Mouse (Mus musculus): ENCODE measurements at regions not wholly inside any gene's neighbourhood (a gene's known extent, or its start where the extent isn't known, plus 50 kb on each side); places are given as distances from the start of the nearest gene placed in this dataset.

DNA sequence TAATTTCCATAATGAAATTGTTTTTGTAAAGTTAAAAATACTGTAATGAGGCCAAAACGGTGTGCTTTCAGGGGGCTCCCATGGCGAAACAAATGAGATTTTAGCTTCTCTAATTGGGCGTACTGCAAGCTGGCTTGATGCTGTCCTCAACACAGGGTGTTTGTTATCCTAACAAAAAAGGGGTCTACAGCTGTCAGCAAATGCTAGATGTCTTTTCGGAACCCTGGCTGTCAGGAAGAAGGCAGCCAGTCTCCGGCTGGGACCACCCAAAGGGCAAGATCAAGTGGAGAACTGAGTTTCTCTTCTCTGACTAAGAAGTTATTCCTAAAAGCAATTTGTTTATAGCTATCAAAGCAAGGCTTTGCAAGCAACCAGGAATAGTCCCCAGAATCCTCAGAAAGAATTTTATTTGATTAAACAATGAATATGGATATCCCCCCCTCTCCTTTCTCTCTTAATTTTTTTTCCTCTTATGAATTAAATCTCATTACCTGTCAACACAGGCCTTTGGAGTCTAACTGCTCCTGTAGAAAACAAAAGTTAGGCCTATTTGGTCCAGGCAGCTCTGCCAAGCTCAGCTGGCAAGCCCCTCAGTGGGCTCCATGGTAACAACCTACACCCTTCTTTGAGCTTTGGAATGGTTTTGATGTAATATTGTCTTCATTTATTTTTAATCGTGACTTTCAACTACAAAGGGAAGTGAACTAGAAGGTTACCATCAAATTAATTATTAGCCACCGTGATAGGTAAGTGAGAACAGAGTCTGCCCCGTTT lies 283.4 kb downstream of the Nedd1 start:
- peak; percentile 69; the same call in 1 of the 2 replicates for ATAC-seq
- no peak overlapping the region for H3K4me3 ChIP-seq (ENCODE audit: low read length)
- H3K4me1 ChIP-seq (ENCODE audit: control insufficient read depth, insufficient read depth, low read depth, low read length), result peaks cover 5% of the 10 kb centered on the region; the same call in 1 of the 2 replicates
- no peaks in the 10 kb centered on the region for H3K36me3 ChIP-seq (ENCODE audit: control insufficient read depth, insufficient read depth, low read length)
- H3K27me3 ChIP-seq (replicated peaks; ENCODE audit: control insufficient read depth, insufficient read depth, low read length), result no peaks in the 10 kb centered on the region; the same call in 1 of the 2 replicates
- no peak overlapping the region for H3K9ac ChIP-seq (ENCODE audit: low read depth, low read length)
- no peak overlapping the region for H3K27ac ChIP-seq (ENCODE audit: low read depth, low read length)
- no peaks in the 10 kb centered on the region for H3K9me3 ChIP-seq (ENCODE audit: control insufficient read depth, low read length)
- WGBS, result 23% methylated on average over 8 of the region's 8 CpGs
- no peak overlapping the region for H3K4me2 ChIP-seq (ENCODE audit: low read length)

DNA sequence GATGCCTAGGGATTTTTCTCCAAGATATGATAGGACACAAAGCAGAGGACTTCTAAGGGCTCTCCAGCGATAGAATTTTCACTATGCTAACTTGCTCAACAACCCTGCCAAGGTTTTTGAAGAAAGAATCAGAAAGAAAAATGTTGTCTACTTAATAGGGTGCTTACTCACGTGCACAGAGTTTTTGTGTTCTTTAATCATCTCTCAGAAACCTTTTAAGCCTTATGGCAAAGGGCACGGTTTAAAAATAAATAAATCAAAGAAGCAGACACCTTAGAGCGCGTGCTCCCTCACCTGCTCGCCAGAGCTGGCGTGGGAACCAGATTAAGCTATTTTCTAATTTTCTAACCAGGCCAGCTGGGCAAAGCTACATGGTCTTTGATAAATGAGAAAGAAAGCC lies 293.0 kb downstream of the Nedd1 start:
- Histone ChIP-seq H3K27me3 (replicated peaks; ENCODE audit: control insufficient read depth, insufficient read depth, low read length) (no peaks in the 10 kb centered on the region), H3K9me3 (ENCODE audit: control insufficient read depth, low read length) (no peaks in the 10 kb centered on the region), H3K27ac (ENCODE audit: low read depth, low read length) (no peak overlapping the region), H3K36me3 (ENCODE audit: control insufficient read depth, insufficient read depth, low read length) (no peaks in the 10 kb centered on the region), H3K4me2 (ENCODE audit: low read length) (no peak overlapping the region), H3K4me3 (ENCODE audit: low read length) (no peak overlapping the region), H3K9ac (ENCODE audit: low read depth, low read length) (no peak overlapping the region), H3K4me1 (ENCODE audit: control insufficient read depth, insufficient read depth, low read depth, low read length) (no peaks in the 10 kb centered on the region)
- no peak for ATAC-seq
- 54% methylated on average over 7 of the region's 7 CpGs for WGBS

DNA sequence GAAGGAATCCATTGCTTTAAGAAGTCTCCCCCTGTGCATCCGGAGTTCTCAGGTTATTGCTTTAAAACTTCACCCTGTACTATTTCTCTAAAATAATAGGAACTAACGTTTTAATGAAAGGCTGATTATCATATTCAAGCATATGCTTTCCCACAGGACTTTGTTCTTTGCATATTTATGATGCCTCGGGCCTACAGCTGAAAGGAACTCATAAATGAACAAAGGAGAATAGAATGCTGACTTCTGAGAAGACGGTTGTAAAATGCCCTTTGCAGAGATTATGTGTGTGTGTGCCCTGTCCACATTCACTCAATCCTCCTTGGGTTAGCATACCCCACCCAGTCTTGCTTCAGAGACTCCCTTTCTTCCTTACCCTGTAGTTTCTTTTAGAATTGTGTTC lies 294.2 kb downstream of the Nedd1 start:
- no peak for ATAC-seq
- Histone ChIP-seq H3K4me3 (ENCODE audit: low read length) (no peak overlapping the region), H3K9me3 (ENCODE audit: control insufficient read depth, low read length) (no peaks in the 10 kb centered on the region), H3K4me2 (ENCODE audit: low read length) (no peak overlapping the region), H3K4me1 (ENCODE audit: control insufficient read depth, insufficient read depth, low read depth, low read length) (no peaks in the 10 kb centered on the region), H3K9ac (ENCODE audit: low read depth, low read length) (no peak overlapping the region), H3K36me3 (ENCODE audit: control insufficient read depth, insufficient read depth, low read length) (no peaks in the 10 kb centered on the region), H3K27ac (ENCODE audit: low read depth, low read length) (no peak overlapping the region), H3K27me3 (replicated peaks; ENCODE audit: control insufficient read depth, insufficient read depth, low read length) (no peaks in the 10 kb centered on the region)
- WGBS, result 18% methylated on average over 4 of the region's 4 CpGs

DNA sequence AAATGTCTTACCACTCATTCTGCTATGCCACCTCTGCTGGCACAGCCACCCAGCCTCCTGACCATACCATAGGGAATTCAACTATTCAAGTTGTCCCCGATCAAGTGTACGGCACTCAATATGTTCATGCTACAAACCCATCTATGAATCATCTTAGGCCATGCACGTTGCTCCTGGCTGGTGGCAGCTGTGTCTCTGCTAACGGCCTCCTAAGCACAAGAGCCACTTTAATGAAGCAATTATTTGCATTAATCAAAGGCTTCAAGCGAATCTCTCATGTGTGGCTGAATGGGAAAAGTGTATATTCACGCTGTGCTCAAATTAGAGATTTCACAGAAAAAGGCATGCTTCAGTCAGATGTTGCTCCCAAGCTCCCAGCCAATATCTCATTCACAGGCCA lies 295.8 kb downstream of the Nedd1 start:
- Histone ChIP-seq H3K27me3 (replicated peaks; ENCODE audit: control insufficient read depth, insufficient read depth, low read length) (no peaks in the 10 kb centered on the region), H3K27ac (ENCODE audit: low read depth, low read length) (no peak overlapping the region), H3K4me1 (ENCODE audit: control insufficient read depth, insufficient read depth, low read depth, low read length) (no peaks in the 10 kb centered on the region), H3K9me3 (ENCODE audit: control insufficient read depth, low read length) (no peaks in the 10 kb centered on the region), H3K4me2 (ENCODE audit: low read length) (no peak overlapping the region), H3K4me3 (ENCODE audit: low read length) (no peak overlapping the region), H3K9ac (ENCODE audit: low read depth, low read length) (no peak overlapping the region), H3K36me3 (ENCODE audit: control insufficient read depth, insufficient read depth, low read length) (no peaks in the 10 kb centered on the region)
- no peak for ATAC-seq
- 34% methylated on average over 6 of the region's 6 CpGs for WGBS

DNA sequence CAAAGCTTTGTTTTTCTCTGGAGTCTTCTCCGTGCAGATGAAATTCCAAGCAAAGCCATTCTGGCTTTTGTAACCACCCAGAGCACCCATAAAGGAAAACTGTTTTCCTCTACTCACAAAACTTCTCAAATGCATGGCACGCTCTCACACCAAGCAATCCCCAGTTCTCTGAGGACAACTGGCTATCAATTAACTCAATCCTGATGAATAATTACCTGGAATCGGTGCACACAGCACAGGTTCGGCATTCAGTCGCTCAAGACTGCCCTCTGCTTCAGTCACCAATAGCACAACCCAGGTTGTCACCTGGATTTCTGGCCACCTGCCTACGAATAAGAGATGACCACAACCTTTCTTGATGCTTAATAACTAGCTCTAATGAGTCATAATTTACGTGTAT lies 309.5 kb downstream of the Nedd1 start:
- H3K36me3 ChIP-seq (ENCODE audit: control insufficient read depth, insufficient read depth, low read length), result no peaks in the 10 kb centered on the region
- H3K9ac ChIP-seq (ENCODE audit: low read depth, low read length), result no peak overlapping the region
- H3K4me3 ChIP-seq (ENCODE audit: low read length), result no peak overlapping the region
- H3K4me1 ChIP-seq (ENCODE audit: control insufficient read depth, insufficient read depth, low read depth, low read length), result no peaks in the 10 kb centered on the region
- no peaks in the 10 kb centered on the region for H3K9me3 ChIP-seq (ENCODE audit: control insufficient read depth, low read length)
- H3K27ac ChIP-seq (ENCODE audit: low read depth, low read length), result no peak overlapping the region
- no peaks in the 10 kb centered on the region for H3K27me3 ChIP-seq (replicated peaks; ENCODE audit: control insufficient read depth, insufficient read depth, low read length)
- H3K4me2 ChIP-seq (ENCODE audit: low read length), result no peak overlapping the region
- ATAC-seq, result no peak
- WGBS, result 85% methylated on average over 7 of the region's 7 CpGs

DNA sequence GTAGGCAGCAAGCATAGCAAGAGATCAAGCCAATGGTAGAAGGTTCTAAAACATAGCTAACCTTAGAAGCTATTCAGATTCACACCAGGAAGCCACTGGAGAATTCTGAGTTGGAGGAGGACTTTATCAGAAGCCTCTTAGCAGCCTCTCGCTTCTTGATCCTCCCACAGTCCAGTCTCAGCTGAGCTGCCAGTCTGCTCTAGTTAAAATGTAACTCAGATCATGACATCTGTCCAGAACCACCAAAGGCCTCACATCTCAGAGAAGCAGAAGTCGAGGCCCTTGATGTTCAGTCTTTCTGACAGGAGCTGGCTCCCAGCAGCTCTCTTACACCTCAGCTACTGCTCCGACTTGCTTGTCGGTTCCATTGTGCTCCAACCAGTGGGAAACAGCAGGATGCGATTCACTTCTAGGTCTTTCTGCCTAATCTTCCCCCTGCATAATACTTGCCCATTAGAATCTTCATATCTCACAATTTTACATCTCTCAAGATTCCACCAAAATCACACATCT lies 311.4 kb downstream of the Nedd1 start:
- H3K36me3 ChIP-seq (ENCODE audit: control insufficient read depth, insufficient read depth, low read length), result no peaks in the 10 kb centered on the region
- ATAC-seq, result no peak
- H3K4me2 ChIP-seq (ENCODE audit: low read length), result no peak overlapping the region
- H3K4me1 ChIP-seq (ENCODE audit: control insufficient read depth, insufficient read depth, low read depth, low read length), result no peaks in the 10 kb centered on the region
- no peaks in the 10 kb centered on the region for H3K9me3 ChIP-seq (ENCODE audit: control insufficient read depth, low read length)
- no peak overlapping the region for H3K4me3 ChIP-seq (ENCODE audit: low read length)
- no peak overlapping the region for H3K9ac ChIP-seq (ENCODE audit: low read depth, low read length)
- H3K27ac ChIP-seq (ENCODE audit: low read depth, low read length), result no peak overlapping the region
- H3K27me3 ChIP-seq (replicated peaks; ENCODE audit: control insufficient read depth, insufficient read depth, low read length), result no peaks in the 10 kb centered on the region
- 57% methylated on average over 5 of the region's 5 CpGs for WGBS

DNA sequence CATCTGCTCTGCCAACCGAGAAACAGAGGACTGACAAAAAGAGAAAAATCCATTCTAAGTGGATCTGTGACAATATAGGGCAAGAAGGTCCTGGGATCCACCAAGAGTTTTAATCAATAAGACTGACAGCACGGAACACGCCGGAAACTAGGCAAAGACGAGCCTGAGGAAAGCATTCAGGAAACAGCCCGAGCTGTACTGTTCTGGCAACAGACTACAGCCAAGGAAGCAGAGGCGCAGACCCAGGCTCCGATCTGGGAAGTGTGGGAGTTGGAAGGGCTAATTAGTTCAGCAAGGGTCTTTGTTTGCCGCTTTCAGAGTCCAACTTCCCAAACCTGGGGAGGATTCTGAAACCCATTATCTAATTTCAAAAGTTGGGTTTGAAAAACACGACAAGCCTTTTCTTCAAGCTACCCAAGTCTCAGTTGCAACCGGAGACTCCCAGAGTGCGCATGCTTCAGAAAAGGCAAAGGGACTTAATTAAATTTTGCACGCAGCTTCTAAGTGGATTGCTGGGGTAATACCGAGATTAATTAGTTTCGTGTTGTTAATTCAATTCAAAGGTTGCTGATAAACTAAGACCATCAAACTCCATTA lies 317.4 kb downstream of the Nedd1 start:
- Histone ChIP-seq H3K36me3 (ENCODE audit: control insufficient read depth, insufficient read depth, low read length) (no peaks in the 10 kb centered on the region), H3K9me3 (ENCODE audit: control insufficient read depth, low read length) (no peaks in the 10 kb centered on the region), H3K4me3 (ENCODE audit: low read length) (peak overlapping the region; percentile 29), H3K9ac (ENCODE audit: low read depth, low read length) (peak overlapping the region; percentile 24; the same call in 1 of the 2 replicates), H3K27ac (ENCODE audit: low read depth, low read length) (no peak overlapping the region), H3K4me1 (ENCODE audit: control insufficient read depth, insufficient read depth, low read depth, low read length) (no peaks in the 10 kb centered on the region), H3K4me2 (ENCODE audit: low read length) (peak overlapping the region; percentile 52), H3K27me3 (replicated peaks; ENCODE audit: control insufficient read depth, insufficient read depth, low read length) (peaks cover 2% of the 10 kb centered on the region; the same call in 1 of the 2 replicates)
- ATAC-seq, result peak; percentile 75
- WGBS, result 36% methylated on average over 15 of the region's 15 CpGs

DNA sequence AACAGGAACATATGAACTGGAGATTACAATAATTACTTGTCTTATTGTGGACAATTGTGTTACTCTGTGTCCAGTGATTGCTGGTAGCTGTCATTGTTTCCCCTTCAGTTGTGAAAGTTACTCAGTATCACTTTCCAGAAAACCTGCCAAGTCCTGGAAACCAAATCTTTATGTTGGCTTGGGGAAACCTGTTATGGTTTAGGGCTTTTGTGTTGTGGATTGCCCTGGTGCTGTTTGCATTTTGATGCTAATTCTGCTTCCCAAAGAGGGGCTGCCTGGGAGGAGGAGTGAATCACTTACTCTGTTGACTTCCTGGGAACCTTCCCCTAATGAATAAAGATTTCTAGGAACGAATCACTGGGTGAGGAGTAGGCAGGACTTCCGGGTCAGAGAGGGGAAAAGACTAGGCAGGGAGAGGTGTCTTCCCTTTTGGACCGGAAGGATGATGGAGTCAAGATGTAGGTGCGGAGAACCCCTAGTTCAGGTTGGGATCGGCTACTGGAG lies 321.6 kb downstream of the Nedd1 start:
- no peaks in the 10 kb centered on the region for H3K4me1 ChIP-seq (ENCODE audit: control insufficient read depth, insufficient read depth, low read depth, low read length)
- no peak overlapping the region for H3K4me2 ChIP-seq (ENCODE audit: low read length)
- no peaks in the 10 kb centered on the region for H3K36me3 ChIP-seq (ENCODE audit: control insufficient read depth, insufficient read depth, low read length)
- no peak for ATAC-seq
- H3K27ac ChIP-seq (ENCODE audit: low read depth, low read length), result no peak overlapping the region
- 65% methylated on average over 5 of the region's 5 CpGs for WGBS
- no peak overlapping the region for H3K9ac ChIP-seq (ENCODE audit: low read depth, low read length)
- H3K4me3 ChIP-seq (ENCODE audit: low read length), result no peak overlapping the region
- H3K9me3 ChIP-seq (ENCODE audit: control insufficient read depth, low read length), result no peaks in the 10 kb centered on the region
- H3K27me3 ChIP-seq (replicated peaks; ENCODE audit: control insufficient read depth, insufficient read depth, low read length), result peaks cover 2% of the 10 kb centered on the region; the same call in 1 of the 2 replicates

DNA sequence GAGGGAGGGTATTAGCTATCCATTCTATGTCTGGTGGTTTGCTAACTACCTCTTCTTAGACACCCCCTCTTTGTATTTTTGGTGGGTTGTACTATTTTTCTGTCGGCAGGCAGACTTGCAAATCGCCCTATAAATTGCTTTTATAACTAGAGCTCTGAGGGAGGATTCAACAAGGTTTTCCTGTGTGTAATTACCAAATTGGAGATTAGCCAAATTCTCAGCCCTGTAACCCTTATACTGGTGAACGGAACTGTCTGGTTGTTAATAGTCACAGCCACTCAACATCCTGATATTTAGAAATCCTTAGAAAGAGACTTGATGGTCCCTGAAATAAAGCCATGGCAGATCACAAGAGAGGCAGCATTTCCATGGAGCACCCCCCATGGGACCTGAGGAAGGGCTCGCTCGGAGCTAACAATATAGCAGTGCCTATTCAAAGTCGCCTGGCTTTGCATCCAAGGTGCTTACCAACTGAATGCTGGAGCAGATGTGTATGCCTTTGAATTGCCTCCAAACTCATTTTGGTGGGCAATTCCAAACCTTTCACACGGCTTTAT lies 333.0 kb downstream of the Nedd1 start:
- peaks cover 5% of the 10 kb centered on the region for H3K4me1 ChIP-seq (ENCODE audit: control insufficient read depth, insufficient read depth, low read depth, low read length)
- no peaks in the 10 kb centered on the region for H3K36me3 ChIP-seq (ENCODE audit: control insufficient read depth, insufficient read depth, low read length)
- no peak overlapping the region for H3K27ac ChIP-seq (ENCODE audit: low read depth, low read length)
- no peak overlapping the region for H3K4me3 ChIP-seq (ENCODE audit: low read length)
- H3K9me3 ChIP-seq (ENCODE audit: control insufficient read depth, low read length), result no peaks in the 10 kb centered on the region
- WGBS, result 29% methylated on average over 7 of the region's 7 CpGs
- no peaks in the 10 kb centered on the region for H3K27me3 ChIP-seq (replicated peaks; ENCODE audit: control insufficient read depth, insufficient read depth, low read length)
- no peak overlapping the region for H3K9ac ChIP-seq (ENCODE audit: low read depth, low read length)
- no peak for ATAC-seq
- H3K4me2 ChIP-seq (ENCODE audit: low read length), result no peak overlapping the region

Measured in hindbrain, embryonic 16.5 days (tissue).